In the genomic region with DNA sequence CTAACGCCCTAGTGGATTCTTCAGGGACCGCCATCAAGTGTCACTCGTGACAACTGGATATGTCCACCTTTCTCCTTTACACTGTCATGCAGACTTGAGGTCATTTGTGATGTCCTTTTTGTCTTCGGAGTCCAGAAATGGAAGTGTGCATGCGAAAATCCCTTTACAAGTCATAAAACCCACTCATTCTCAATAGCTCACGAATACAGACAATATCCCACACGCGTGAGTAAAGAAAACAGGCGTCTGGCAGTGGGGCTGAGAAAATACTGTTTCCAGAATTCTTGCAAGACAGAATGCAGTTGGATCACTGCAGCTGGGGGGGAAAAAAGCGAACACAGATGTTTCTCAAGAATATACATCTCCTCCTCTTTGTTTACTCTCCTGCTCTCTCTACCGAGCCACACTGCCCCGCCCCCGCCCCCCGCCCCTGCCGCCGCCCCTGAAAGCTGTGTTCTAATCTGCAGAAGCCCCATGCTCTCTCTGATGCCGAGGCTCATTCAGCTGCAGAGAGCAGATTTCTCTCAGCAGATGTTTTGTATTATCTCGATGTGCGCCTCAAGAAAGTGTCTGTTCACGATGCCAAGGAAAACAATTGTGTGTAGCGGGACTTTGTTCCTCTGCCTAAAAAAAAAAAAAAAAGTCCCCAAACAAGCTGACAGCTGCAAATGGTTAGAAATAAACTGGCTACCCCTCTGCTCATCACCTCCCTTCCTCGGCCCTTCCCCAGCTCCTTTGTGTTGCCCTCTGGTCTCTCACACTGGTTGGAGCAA, we compare ENCODE assay signal across 7 mouse cellular contexts.
DNase-seq lines count a peak whose midpoint lies in the region; ATAC-seq lines count a peak whose summit lies in the region.

No protein-coding gene starts in this region.

- peaks cover 34% of the 10 kb centered on the region for H3K4me1 ChIP-seq in hindbrain, embryonic 13.5 days (replicated peaks)
- H3K4me1 ChIP-seq in midbrain, embryonic 12.5 days = peaks cover 36% of the 10 kb centered on the region

- peak overlapping the region; percentile 58 for H3K9ac ChIP-seq in hindbrain, embryonic 13.5 days
- no peak overlapping the region for H3K9ac ChIP-seq in midbrain, embryonic 12.5 days (replicated peaks)

- peak overlapping the region; percentile 6; the same call in 1 of the 2 replicates for H3K4me3 ChIP-seq in hindbrain, embryonic 13.5 days
- no peak overlapping the region for H3K4me3 ChIP-seq in midbrain, embryonic 12.5 days

- peak overlapping the region; percentile 42 for H3K4me2 ChIP-seq in hindbrain, embryonic 13.5 days
- peak overlapping the region; percentile 34 for H3K4me2 ChIP-seq in midbrain, embryonic 12.5 days (replicated peaks)

- no peaks in the 10 kb centered on the region for H3K9me3 ChIP-seq in hindbrain, embryonic 13.5 days
- H3K9me3 ChIP-seq in midbrain, embryonic 12.5 days = no peaks in the 10 kb centered on the region

- peak; percentile 13 for DNase-seq in adipocyte (ENCODE audit: low spot score)
- peak; percentile 70 for DNase-seq in embryo, embryonic 11 days
- no peak for DNase-seq in spleen, postnatal 10 days (ENCODE audit: low spot score in 2 of 2)
- DNase-seq in adrenal gland, postnatal 36 days = no peak

- 29% methylated on average over 22 of the region's 22 CpGs for WGBS in hindbrain, embryonic 13.5 days
- 26% methylated on average over 22 of the region's 22 CpGs for WGBS in midbrain, embryonic 12.5 days

- H3K36me3 ChIP-seq in hindbrain, embryonic 13.5 days = no peaks in the 10 kb centered on the region
- no peaks in the 10 kb centered on the region for H3K36me3 ChIP-seq in midbrain, embryonic 12.5 days

- peak overlapping the region; percentile 79 for H3K27ac ChIP-seq in hindbrain, embryonic 13.5 days
- H3K27ac ChIP-seq in midbrain, embryonic 12.5 days (replicated peaks) = peak overlapping the region; percentile 86

- ATAC-seq in hindbrain, embryonic 13.5 days (ENCODE audit: low FRiP score) = peak; percentile 74
- ATAC-seq in midbrain, embryonic 12.5 days (ENCODE audit: low FRiP score, low read depth) = peak; percentile 64
- ATAC-seq in erythroblast, adult 5-6 weeks (replicated peaks; ENCODE audit: low FRiP score, poor library complexity, severe bottlenecking) = no peak

- H3K27me3 ChIP-seq in hindbrain, embryonic 13.5 days = no peaks in the 10 kb centered on the region
- no peaks in the 10 kb centered on the region for H3K27me3 ChIP-seq in midbrain, embryonic 12.5 days

Comparison
In these comparisons a context has a peak if more than half of its experiments do, and no peak if none do; other contexts are left out.
1. DNase-seq: peak in adipocyte (single experiment) and embryo, embryonic 11 days (single experiment); none in spleen, postnatal 10 days (0 of 2) and adrenal gland, postnatal 36 days (0 of 2).